Mouse (Mus musculus) splenic B cell, adult 2 months (primary cell): ENCODE data around the gene Kcnj1.
A peak's percentile ranks its signal among the peaks of the same experiment; 100 is the strongest.

Experiments used
- DNase-seq: peaks from one replicate; pipeline ENCODE4 v3.0.0-alpha.2; 2011; ENCODE audit warnings: low read depth, low spot score
- H3K27me3 ChIP-seq: 2 replicates; pipeline ENCODE4 v1.6.1; 2012; ENCODE audit warnings: mild to moderate bottlenecking, low read length, moderate library complexity, mixed read lengths; ENCODE audit not compliant: control insufficient read depth, poor library complexity, insufficient read depth, severe bottlenecking
- H3K36me3 ChIP-seq: 2 replicates; pipeline ENCODE4 v1.6.1; 2012; ENCODE audit warnings: mild to moderate bottlenecking, low read length, moderate library complexity, mixed read lengths; ENCODE audit not compliant: control insufficient read depth, poor library complexity, insufficient read depth, severe bottlenecking

Gene Kcnj1

DNA sequence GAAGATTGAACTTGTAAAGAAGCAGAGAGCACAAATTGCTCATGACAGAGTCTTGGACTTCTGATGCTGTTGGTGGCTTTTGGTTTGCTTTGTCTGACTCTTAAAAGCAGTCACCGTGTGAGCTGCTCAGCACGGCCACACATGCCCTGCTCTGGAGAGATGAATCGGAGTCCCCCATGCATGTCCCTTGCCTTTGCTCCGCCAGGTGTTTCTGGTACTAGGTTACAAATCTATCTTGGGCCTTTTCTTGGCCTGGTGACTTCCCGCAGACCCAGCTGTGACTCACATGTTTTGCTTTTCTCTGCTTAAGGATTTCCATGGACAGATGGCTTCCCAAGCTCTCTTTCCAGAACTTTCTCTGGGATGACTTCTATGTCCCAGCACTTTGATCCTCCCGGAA lies 1.4 kb downstream of the Kcnj1 start:
- DNase-seq: no peak
- H3K27me3 ChIP-seq: no peaks in the 10 kb centered on the region

DNA sequence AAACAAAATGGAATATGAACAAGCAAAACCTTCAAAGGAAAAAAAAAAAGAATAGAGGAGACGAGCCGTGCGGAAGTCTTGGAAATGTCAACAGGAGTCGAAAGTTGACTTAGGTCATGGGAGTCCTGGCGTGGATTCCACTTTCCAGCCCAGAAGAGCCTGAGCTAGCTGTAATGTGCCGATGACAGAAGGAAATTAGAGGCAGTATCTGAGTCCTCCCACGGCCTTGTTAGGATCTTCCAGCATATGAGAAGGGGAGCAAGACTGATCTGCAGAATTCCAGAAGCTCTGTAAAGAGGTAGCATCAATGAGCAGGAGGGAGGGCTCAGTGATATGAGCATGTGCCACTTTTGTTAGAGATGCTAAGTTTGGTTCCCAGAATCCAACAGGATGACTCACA lies 3.7 kb downstream of the Kcnj1 start:
- H3K36me3 ChIP-seq: no peaks in the 10 kb centered on the region
- no peak for DNase-seq
- no peaks in the 10 kb centered on the region for H3K27me3 ChIP-seq

More for the DNA sequence above, 1.4 kb downstream of the Kcnj1 start:
- no peaks in the 10 kb centered on the region for H3K36me3 ChIP-seq

DNA sequence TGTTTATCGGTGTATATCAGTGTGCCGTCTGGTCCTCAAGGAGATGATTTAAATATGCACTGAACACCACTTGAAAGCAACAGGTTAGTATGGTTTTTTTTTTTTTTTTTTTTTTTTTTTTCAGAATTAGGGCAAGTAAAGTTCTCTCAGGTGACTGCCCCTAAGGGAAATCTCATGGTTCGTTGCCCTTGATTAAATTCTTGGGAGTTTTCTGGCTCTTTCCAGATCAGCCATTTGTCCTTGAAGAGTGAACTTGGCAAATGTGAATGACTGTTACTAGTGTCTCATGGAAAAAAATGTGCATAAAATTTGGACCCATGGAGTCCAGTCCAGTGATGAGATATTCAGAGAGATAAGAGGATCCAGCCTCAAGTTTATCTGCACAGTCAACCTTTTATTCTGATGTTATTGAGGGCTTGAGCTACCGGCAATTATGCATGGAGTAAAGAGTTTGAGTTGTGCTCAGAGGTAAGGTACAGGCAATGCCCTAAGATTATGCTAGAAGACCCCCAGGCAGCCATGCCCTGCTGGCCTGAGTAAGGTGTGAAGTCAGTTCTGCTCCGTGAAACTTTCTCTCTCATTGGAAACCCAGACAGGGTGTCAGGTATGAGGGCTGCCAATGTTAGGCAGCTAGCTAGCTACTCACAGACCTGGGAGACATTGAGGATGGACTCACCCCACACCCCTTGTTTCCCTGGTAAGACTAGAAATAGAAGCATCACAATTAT lies 4.7 kb downstream of the Kcnj1 start:
- DNase-seq: no peak
- no peaks in the 10 kb centered on the region for H3K36me3 ChIP-seq

DNA sequence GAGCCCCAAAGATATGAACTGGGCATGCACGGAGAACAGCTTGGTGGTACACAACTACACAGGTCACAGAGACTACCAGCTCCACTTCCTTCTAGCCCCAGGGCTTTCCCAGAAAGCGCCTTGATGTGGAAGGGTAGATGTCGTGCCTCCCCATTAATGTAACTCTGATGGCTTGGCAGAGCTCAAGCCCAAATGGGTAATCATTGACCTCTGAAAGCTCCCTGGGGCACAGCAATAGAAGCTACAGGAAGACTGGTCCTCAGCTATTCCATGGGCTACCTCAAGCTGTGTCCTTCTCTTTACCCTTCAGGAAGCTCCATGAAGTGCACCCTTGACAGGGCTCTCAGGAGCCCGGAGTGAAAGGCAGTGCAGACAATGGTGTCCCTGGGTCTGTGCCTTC lies 12.6 kb downstream of the Kcnj1 start:
- no peak for DNase-seq
- Histone ChIP-seq H3K36me3 (no peaks in the 10 kb centered on the region), H3K27me3 (no peaks in the 10 kb centered on the region)

More for the DNA sequence above, 4.7 kb downstream of the Kcnj1 start:
- no peaks in the 10 kb centered on the region for H3K27me3 ChIP-seq

DNA sequence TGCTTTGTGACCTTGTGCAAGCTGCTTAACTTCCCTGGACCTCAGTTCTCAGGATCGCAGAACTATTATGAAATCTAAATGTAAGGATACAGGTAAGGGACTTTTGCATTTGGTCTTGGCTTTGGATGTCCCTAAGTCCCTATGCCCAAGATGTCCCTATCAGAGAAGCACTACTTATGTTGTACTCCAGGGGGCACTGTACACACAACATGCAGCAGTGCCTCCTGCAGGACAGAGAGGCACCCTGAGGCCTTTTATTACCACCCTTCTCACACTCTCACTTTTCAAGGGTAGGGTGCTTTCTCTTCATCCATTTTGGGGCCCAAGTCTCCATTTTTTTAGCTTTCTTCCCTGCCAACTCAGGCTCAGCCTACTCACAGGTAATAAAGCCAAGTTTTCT lies 15.8 kb downstream of the Kcnj1 start:
- Histone ChIP-seq H3K36me3 (no peaks in the 10 kb centered on the region), H3K27me3 (no peaks in the 10 kb centered on the region)
- peak; percentile 83 for DNase-seq

DNA sequence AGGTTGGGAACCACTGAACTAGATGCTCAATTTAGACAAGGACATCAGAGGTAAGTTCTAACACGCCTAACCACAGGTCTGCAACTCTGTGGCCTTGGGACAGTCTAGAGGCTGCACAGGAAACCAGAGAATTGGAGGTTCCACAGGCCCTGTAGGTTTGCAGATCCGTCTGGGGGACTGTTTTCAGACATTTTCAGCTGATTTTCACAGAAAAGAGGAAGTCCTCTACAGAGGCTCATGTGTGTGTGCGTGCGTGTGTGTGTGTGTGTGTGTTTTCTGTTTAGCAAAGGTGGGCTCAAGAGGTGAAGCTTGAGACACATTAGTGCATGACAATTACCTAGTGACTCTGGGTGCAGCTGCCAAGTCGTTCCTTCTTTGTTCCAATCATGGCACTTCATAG lies 18.8 kb downstream of the Kcnj1 start:
- Histone ChIP-seq H3K36me3 (no peaks in the 10 kb centered on the region), H3K27me3 (no peaks in the 10 kb centered on the region)
- DNase-seq: peak; percentile 87

DNA sequence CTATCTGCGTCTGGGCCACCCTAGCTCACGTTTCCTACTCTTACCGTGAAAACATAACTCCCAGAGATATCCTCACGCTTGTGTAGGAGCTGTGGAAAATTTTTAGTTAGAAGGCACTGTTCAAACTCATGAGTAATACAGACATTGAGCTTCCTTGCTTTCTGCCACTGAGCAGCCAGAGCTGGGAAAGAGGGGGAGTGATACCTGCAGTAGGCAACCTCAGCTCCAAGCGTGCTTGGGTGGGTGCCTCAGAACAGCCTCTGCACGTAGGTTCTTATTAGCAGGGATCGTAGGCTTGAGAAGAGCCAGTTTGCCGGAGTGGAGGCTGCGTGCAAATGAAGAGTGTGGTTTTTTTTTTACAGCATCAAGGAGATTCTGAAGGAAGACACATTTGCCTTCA lies 19.4 kb downstream of the Kcnj1 start:
- Histone ChIP-seq H3K27me3 (no peaks in the 10 kb centered on the region), H3K36me3 (no peaks in the 10 kb centered on the region)
- no peak for DNase-seq

DNA sequence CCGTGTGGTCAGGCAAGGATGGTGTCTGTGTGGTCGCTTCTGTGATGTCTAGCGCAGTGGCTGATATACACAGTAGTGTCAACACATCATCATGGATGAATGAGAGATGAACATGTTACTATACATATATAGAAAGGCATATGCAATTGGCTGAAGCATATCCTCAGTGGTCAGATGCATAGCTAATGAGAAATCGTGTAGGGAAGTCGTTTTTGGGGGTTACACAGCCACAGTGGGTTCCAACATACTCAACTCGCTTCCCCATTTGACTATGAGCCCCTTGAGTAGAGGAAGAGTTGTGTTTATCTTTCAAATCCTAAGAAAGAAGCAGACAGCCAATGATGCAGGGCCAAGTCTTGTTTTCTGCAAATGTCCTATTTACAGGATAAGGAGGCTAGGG lies 20.4 kb downstream of the Kcnj1 start:
- Histone ChIP-seq H3K27me3 (no peaks in the 10 kb centered on the region), H3K36me3 (no peaks in the 10 kb centered on the region)
- DNase-seq: peak; percentile 57

DNA sequence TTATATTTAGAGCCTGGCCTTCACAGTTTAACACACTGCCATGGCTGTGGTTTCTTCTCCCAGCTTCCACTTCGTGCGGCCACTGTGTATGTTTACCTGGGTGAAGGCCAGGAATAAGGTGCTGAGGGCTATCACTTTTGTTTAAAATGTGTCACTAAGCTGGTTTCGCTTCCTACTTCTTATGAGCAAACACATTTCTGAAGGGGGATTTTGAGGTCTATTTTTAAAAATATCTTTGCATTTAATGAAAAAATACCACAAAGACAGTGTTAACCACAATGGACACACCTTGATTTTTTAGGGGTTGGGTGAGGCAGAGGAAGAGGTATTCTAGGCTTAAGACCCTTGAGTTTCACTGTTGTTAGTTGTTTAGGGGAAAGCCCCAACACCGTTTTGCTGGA lies 22.5 kb downstream of the Kcnj1 start:
- no peaks in the 10 kb centered on the region for H3K36me3 ChIP-seq
- DNase-seq: peak; percentile 86
- H3K27me3 ChIP-seq: no peaks in the 10 kb centered on the region

DNA sequence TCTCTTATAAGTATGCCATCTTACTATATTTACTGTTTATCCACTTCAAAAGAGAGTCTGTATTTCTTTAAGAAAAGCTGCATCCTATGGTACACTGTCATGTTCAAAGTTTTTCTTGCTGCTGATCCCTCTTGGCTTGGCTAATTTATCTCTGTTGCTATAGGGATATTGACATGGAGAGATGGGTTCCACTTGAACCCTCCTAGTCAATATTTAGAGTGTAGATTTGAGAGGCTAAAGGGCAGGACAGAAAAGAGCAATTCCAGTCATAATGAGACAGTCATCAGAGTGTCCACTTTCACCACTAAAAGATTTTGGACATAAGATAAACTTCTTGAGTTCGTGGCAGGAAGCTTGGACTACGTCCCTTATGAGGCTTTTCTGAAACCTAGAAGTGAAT lies 27.9 kb downstream of the Kcnj1 start:
- no peaks in the 10 kb centered on the region for H3K27me3 ChIP-seq
- H3K36me3 ChIP-seq: no peaks in the 10 kb centered on the region
- no peak for DNase-seq

DNA sequence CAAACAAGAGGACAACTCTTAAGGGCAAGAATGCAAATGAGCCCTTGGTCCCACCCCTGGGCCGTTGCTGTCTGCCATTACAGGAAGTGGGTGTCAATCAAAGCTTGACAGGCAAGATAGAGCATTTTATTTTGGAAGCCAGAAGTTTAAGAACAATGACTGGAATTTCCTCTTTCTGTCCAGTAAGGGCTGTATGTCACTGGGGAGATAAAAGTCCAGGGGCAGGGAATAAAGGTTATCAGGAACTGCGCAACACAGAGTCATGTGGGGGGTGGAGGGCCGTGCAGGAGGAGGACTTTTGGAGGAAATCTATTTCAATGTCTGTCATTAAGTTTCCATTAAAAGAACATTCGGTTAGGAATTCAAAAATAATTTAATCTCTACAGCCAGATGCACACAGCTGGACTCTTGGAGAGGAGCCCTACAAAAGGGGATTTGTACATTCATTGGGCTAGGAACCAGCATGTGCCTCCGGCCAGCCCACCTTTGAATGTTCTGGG lies 28.4 kb downstream of the Kcnj1 start:
- Histone ChIP-seq H3K27me3 (no peaks in the 10 kb centered on the region), H3K36me3 (no peaks in the 10 kb centered on the region)
- DNase-seq: no peak

DNA sequence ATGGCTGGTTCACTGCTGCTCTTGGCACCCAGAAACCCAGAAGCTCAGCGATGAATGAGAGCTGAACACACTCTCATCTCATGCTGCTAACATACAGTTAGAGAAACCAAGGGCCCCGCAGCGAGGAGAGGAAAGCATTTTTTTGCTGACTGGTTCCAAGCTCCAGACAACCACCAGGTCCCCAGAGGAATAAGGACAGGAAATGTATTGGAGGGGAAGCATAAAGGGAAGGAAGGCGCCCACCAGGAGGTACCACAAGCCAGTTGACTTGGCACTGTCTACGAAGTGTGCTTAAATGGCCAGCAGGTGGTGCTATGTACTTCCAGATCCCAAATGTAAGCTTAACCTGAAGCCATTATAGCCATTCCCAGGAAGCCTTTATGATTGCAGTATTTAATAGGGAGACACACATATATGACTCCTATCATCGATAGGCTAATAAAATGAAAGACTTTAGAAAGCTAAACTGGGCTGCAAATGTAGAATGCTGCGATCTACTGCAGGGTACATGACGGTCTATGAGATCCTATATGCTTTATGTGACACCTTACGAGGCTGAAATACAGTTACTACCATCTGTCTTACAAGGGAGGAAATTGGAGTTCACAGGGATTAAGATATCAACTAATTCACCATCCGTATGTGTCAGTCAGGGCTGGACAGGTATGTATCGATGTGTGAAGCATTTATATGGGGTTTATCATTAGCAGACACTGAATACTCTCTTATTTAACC lies 33.1 kb downstream of the Kcnj1 start:
- H3K27me3 ChIP-seq: no peaks in the 10 kb centered on the region
- DNase-seq: peak; percentile 80

DNA sequence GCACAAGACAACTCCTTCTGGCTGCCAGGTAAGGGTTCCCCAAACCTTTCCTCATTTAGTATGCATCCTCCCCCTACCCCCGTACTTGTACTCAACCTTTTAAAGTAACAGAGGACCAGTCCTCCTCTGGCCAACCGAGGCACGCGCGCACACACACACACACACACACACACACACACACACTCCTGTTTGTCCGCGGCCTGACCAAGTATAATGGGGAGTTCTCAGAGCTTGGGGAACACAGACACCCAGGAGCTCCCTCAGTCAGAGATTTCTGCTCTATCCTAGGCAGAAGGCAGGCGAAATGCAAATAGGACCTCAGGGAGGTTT lies 36.4 kb downstream of the Kcnj1 start:
- Histone ChIP-seq H3K27me3 (no peaks in the 10 kb centered on the region), H3K36me3 (no peaks in the 10 kb centered on the region)
- no peak for DNase-seq

More for the DNA sequence above, 33.1 kb downstream of the Kcnj1 start:
- H3K36me3 ChIP-seq: no peaks in the 10 kb centered on the region

DNA sequence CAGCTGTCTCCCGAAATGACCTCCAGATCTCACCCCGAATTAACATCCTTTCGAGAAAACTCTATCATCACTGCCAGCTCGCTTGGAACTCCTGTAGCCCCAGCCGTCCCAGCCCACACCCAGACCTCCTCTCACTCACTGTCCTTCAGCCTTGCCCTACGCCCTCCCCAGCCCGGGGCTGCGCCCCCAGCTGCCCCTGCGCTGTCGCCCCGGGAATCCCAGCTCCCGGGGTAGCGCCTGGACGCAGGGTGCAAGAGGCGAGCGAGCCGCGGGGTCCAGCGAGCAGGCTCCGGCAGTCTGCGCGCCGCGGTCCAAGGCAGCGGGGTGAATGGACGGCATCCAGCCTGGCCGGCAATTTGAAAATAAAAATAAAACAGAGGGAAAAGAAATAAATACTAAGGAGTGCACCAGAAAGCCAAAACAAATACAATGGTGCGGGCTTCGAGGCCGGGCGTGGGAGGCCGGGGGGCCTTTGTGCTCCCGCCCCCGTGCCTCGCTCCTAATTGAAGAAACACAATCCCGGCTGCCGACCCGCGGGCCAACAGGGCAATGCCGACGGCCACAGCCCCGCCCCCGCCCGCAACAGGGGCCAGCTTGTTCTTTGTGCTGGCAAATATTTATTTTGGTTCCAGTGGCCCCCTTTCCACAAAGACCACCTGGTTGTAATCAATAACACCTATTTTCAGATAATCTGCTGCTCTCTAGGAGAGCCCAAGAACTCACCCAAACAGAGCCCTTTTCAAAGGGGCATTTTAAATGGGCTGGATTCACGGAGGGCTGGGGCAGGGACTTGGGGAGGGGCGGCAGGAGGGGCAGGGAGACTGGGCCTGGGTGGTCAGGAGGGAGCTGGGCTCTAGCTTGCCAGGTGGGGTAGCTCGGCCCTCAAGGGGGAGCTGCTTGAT lies 37.0 kb downstream of the Kcnj1 start:
- Histone ChIP-seq H3K27me3 (no peaks in the 10 kb centered on the region), H3K36me3 (no peaks in the 10 kb centered on the region)
- no peak for DNase-seq

DNA sequence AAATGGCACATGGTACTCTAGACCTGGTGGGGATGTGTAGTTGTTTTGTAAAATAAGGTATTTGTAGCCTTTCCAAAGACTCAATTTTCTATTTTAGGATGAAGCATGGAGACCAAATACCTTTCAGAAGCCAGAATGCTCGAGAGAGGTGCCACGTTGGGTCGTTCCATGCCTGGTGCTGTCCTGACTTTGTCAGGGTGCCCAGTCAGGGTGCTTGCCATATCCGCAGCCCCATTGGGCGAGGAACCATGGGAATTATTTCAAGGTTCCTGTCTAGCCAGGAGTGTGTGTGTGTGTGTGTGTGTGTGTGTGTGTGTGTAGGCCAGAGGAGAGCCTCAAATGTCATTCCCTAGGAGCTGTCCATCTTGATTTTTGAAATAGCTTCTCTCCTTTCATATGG lies 38.4 kb downstream of the Kcnj1 start:
- no peaks in the 10 kb centered on the region for H3K36me3 ChIP-seq
- H3K27me3 ChIP-seq: no peaks in the 10 kb centered on the region
- no peak for DNase-seq
